Mouse (Mus musculus): ENCODE results near the gene C1qtnf2. TPM values are rescaled to one million over a fixed set of nuclear protein-coding genes. Genes with fewer than 3 reads are reported as not detected.

The C1qtnf2 gene
- polyA plus RNA-seq, 1 experiment from 2014 or later, result 13.4 TPM

- no peaks in the 10 kb centered on the region for H3K36me3 ChIP-seq (ENCODE audit: control insufficient read depth, insufficient read depth, low read length)
- no peak overlapping the region for H3K4me3 ChIP-seq (ENCODE audit: low read length)
- H3K27me3 ChIP-seq (ENCODE audit: control insufficient read depth, insufficient read depth, low read length), result no peaks in the 10 kb centered on the region
- no peak for ATAC-seq (ENCODE audit: low FRiP score, low TSS enrichment)
- no peaks in the 10 kb centered on the region for H3K9me3 ChIP-seq (ENCODE audit: control insufficient read depth, low read length)
- no peak overlapping the region for H3K4me2 ChIP-seq (replicated peaks; ENCODE audit: low read depth, low read length)
- WGBS, result 80% methylated on average over 3 of the region's 3 CpGs
- no peak overlapping the region for H3K9ac ChIP-seq (ENCODE audit: low read depth, low read length)
- peaks cover 30% of the 10 kb centered on the region for H3K4me1 ChIP-seq (ENCODE audit: control insufficient read depth, insufficient read depth, low read length)
- no peak overlapping the region for H3K27ac ChIP-seq (ENCODE audit: low read depth, low read length)
Observed at GRCm38 (mm10) chr11:43479376-43479775, 5.3 kb downstream of the C1qtnf2 start.

- Histone ChIP-seq H3K27ac (ENCODE audit: low read depth, low read length) (no peak overlapping the region; the same call in 1 of the 2 replicates), H3K9me3 (ENCODE audit: control insufficient read depth, low read length) (no peaks in the 10 kb centered on the region), H3K4me1 (ENCODE audit: control insufficient read depth, insufficient read depth, low read length) (peaks cover 29% of the 10 kb centered on the region), H3K9ac (ENCODE audit: low read depth, low read length) (no peak overlapping the region), H3K27me3 (ENCODE audit: control insufficient read depth, insufficient read depth, low read length) (no peaks in the 10 kb centered on the region), H3K36me3 (ENCODE audit: control insufficient read depth, insufficient read depth, low read length) (no peaks in the 10 kb centered on the region), H3K4me2 (replicated peaks; ENCODE audit: low read depth, low read length) (no peak overlapping the region), H3K4me3 (ENCODE audit: low read length) (no peak overlapping the region)
- ATAC-seq (ENCODE audit: low FRiP score, low TSS enrichment), result no peak
- WGBS, result 41% methylated on average over 5 of the region's 5 CpGs
Observed at GRCm38 (mm10) chr11:43480561-43480960, 6.5 kb downstream of the C1qtnf2 start.

- peak overlapping the region; percentile 80; the same call in 1 of the 2 replicates for H3K27ac ChIP-seq (ENCODE audit: low read depth, low read length)
- H3K4me2 ChIP-seq (replicated peaks; ENCODE audit: low read depth, low read length), result no peak overlapping the region
- 27% methylated on average over 3 of the region's 3 CpGs for WGBS
Observed at GRCm38 (mm10) chr11:43481672-43482522, 7.8 kb downstream of the C1qtnf2 start.

GRCm38 (mm10) chr11:43483122-43483792 lies 9.2 kb downstream of the C1qtnf2 start:
- Histone ChIP-seq H3K9me3 (ENCODE audit: control insufficient read depth, low read length) (no peaks in the 10 kb centered on the region), H3K9ac (ENCODE audit: low read depth, low read length) (no peak overlapping the region), H3K36me3 (ENCODE audit: control insufficient read depth, insufficient read depth, low read length) (no peaks in the 10 kb centered on the region), H3K4me3 (ENCODE audit: low read length) (no peak overlapping the region), H3K27ac (ENCODE audit: low read depth, low read length) (peak overlapping the region; percentile 80), H3K4me2 (replicated peaks; ENCODE audit: low read depth, low read length) (no peak overlapping the region; the same call in 1 of the 2 replicates), H3K4me1 (ENCODE audit: control insufficient read depth, insufficient read depth, low read length) (peaks cover 29% of the 10 kb centered on the region), H3K27me3 (ENCODE audit: control insufficient read depth, insufficient read depth, low read length) (no peaks in the 10 kb centered on the region)
- WGBS, result 19% methylated on average over 6 of the region's 6 CpGs
- ATAC-seq (ENCODE audit: low FRiP score, low TSS enrichment), result peak; percentile 87

More at GRCm38 (mm10) chr11:43481672-43482522, 7.8 kb downstream of the C1qtnf2 start:
- H3K4me3 ChIP-seq (ENCODE audit: low read length), result no peak overlapping the region
- no peaks in the 10 kb centered on the region for H3K27me3 ChIP-seq (ENCODE audit: control insufficient read depth, insufficient read depth, low read length)
- no peaks in the 10 kb centered on the region for H3K9me3 ChIP-seq (ENCODE audit: control insufficient read depth, low read length)
- no peak overlapping the region for H3K9ac ChIP-seq (ENCODE audit: low read depth, low read length)
- no peaks in the 10 kb centered on the region for H3K36me3 ChIP-seq (ENCODE audit: control insufficient read depth, insufficient read depth, low read length)
- peaks cover 29% of the 10 kb centered on the region for H3K4me1 ChIP-seq (ENCODE audit: control insufficient read depth, insufficient read depth, low read length)
- peak; percentile 32; the same call in 1 of the 2 replicates for ATAC-seq (ENCODE audit: low FRiP score, low TSS enrichment)

- Histone ChIP-seq H3K27me3 (ENCODE audit: control insufficient read depth, insufficient read depth, low read length) (no peaks in the 10 kb centered on the region), H3K4me3 (ENCODE audit: low read length) (no peak overlapping the region), H3K4me2 (replicated peaks; ENCODE audit: low read depth, low read length) (no peak overlapping the region), H3K36me3 (ENCODE audit: control insufficient read depth, insufficient read depth, low read length) (no peaks in the 10 kb centered on the region), H3K4me1 (ENCODE audit: control insufficient read depth, insufficient read depth, low read length) (peaks cover 29% of the 10 kb centered on the region), H3K9me3 (ENCODE audit: control insufficient read depth, low read length) (no peaks in the 10 kb centered on the region), H3K9ac (ENCODE audit: low read depth, low read length) (no peak overlapping the region), H3K27ac (ENCODE audit: low read depth, low read length) (peak overlapping the region; percentile 80; the same call in 1 of the 2 replicates)
- ATAC-seq (ENCODE audit: low FRiP score, low TSS enrichment), result no peak
- WGBS, result 59% methylated on average over 4 of the region's 4 CpGs
Observed at GRCm38 (mm10) chr11:43484057-43484456, 10.0 kb downstream of the C1qtnf2 start.

GRCm38 (mm10) chr11:43484652-43485051 lies 10.6 kb downstream of the C1qtnf2 start:
- no peak overlapping the region for H3K9ac ChIP-seq (ENCODE audit: low read depth, low read length)
- WGBS, result 50% methylated on average over 11 of the region's 11 CpGs
- ATAC-seq (ENCODE audit: low FRiP score, low TSS enrichment), result no peak
- no peaks in the 10 kb centered on the region for H3K9me3 ChIP-seq (ENCODE audit: control insufficient read depth, low read length)
- H3K27ac ChIP-seq (ENCODE audit: low read depth, low read length), result no peak overlapping the region; the same call in 1 of the 2 replicates
- no peak overlapping the region for H3K4me3 ChIP-seq (ENCODE audit: low read length)
- H3K27me3 ChIP-seq (ENCODE audit: control insufficient read depth, insufficient read depth, low read length), result no peaks in the 10 kb centered on the region
- H3K36me3 ChIP-seq (ENCODE audit: control insufficient read depth, insufficient read depth, low read length), result no peaks in the 10 kb centered on the region
- H3K4me1 ChIP-seq (ENCODE audit: control insufficient read depth, insufficient read depth, low read length), result peaks cover 29% of the 10 kb centered on the region
- no peak overlapping the region for H3K4me2 ChIP-seq (replicated peaks; ENCODE audit: low read depth, low read length)

- Histone ChIP-seq H3K4me3 (ENCODE audit: low read length) (no peak overlapping the region), H3K4me1 (ENCODE audit: control insufficient read depth, insufficient read depth, low read length) (peaks cover 29% of the 10 kb centered on the region), H3K27me3 (ENCODE audit: control insufficient read depth, insufficient read depth, low read length) (no peaks in the 10 kb centered on the region), H3K27ac (ENCODE audit: low read depth, low read length) (no peak overlapping the region), H3K9ac (ENCODE audit: low read depth, low read length) (no peak overlapping the region), H3K4me2 (replicated peaks; ENCODE audit: low read depth, low read length) (no peak overlapping the region), H3K36me3 (ENCODE audit: control insufficient read depth, insufficient read depth, low read length) (no peaks in the 10 kb centered on the region), H3K9me3 (ENCODE audit: control insufficient read depth, low read length) (no peaks in the 10 kb centered on the region)
- 79% methylated on average over 9 of the region's 9 CpGs for WGBS
- ATAC-seq (ENCODE audit: low FRiP score, low TSS enrichment), result no peak
Observed at GRCm38 (mm10) chr11:43485855-43486254, 11.8 kb downstream of the C1qtnf2 start.

- H3K4me1 ChIP-seq (ENCODE audit: control insufficient read depth, insufficient read depth, low read length), result no peaks in the 10 kb centered on the region
- peak; percentile 56 for ATAC-seq (ENCODE audit: low FRiP score, low TSS enrichment)
- H3K4me3 ChIP-seq (ENCODE audit: low read length), result no peak overlapping the region
- no peaks in the 10 kb centered on the region for H3K9me3 ChIP-seq (ENCODE audit: control insufficient read depth, low read length)
- WGBS, result 30% methylated on average over 7 of the region's 7 CpGs
- H3K9ac ChIP-seq (ENCODE audit: low read depth, low read length), result no peak overlapping the region
- H3K4me2 ChIP-seq (replicated peaks; ENCODE audit: low read depth, low read length), result no peak overlapping the region
- no peaks in the 10 kb centered on the region for H3K36me3 ChIP-seq (ENCODE audit: control insufficient read depth, insufficient read depth, low read length)
- no peaks in the 10 kb centered on the region for H3K27me3 ChIP-seq (ENCODE audit: control insufficient read depth, insufficient read depth, low read length)
- no peak overlapping the region for H3K27ac ChIP-seq (ENCODE audit: low read depth, low read length)
Observed at GRCm38 (mm10) chr11:43492663-43493062, 18.6 kb downstream of the C1qtnf2 start.

Data from kidney, embryonic 14.5 days (tissue).